Mouse (Mus musculus) bone marrow, adult 2 months (tissue): ENCODE results near the gene Ezr.

Experiments
- CTCF ChIP-seq: fragments of 200-500 bp; IDR thresholded peaks from 2 replicates; pipeline ENCODE4 v1.5.1; 2011; ENCODE audit warnings: low read length, control low read depth; ENCODE audit not compliant: control insufficient read depth, insufficient read depth
- POLR2A ChIP-seq: fragments of 200-500 bp; IDR thresholded peaks from 2 replicates; pipeline ENCODE4 v1.6.1; 2011; ENCODE audit warnings: low read depth, mild to moderate bottlenecking, control low read depth, low read length, borderline replicate concordance; ENCODE audit not compliant: control insufficient read depth

DNA sequence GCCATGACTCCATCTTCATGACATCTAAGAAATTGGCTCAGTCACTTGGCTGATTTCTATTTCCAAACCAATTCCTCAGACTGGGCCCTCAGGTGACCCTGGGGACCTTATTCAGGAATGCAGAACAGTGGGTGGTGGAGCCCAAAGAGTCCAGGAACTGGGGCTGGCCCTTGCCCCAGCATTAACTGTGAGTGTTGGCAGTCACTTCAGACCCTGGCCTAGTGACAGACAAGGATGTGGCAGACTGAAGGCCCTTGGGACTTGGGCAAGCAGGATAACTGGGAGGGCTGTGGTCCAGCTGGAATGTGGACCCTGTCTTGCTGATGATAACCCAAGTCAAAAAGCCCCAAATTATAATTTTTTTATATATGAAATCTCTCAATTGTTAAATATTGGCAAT is 6.5 kb upstream of the Ezr start:
- no peak for TF ChIP-seq POLR2A
- TF ChIP-seq CTCF = no peak
